Mouse (Mus musculus) hindbrain, embryonic 14.5 days (tissue): ENCODE measurements around the gene Klhl7. TPM values are rescaled to one million over a fixed set of nuclear protein-coding genes. Genes with fewer than 3 reads are reported as not detected.

Source experiments
- ATAC-seq: fragments of 200-750 bp; cut with Nextera tagmentation; 2 replicates; pipeline ENCODE4 v1.8.0; 2017; ENCODE audit warnings: moderate number of reproducible peaks, mild to moderate bottlenecking, moderate TSS enrichment, moderate library complexity; ENCODE audit not compliant: low FRiP score
- DNase-seq: peaks from one replicate; pipeline ENCODE4 v3.0.0-alpha.2; 2015; ENCODE audit warnings: low spot score
- H3K27ac ChIP-seq: fragments of 300-500 bp; sonication (generic); 2 replicates; pipeline ENCODE4 v1.5.1; 2014; ENCODE audit warnings: mild to moderate bottlenecking, moderate library complexity
- H3K27me3 ChIP-seq: fragments of 300-500 bp; sonication (generic); 2 replicates; pipeline ENCODE4 v1.6.1; 2014; ENCODE audit warnings: mild to moderate bottlenecking, low read length, mixed read lengths; ENCODE audit not compliant: control insufficient read depth, insufficient read depth
- H3K36me3 ChIP-seq: fragments of 300-500 bp; sonication (generic); replicated peaks from 2 replicates; pipeline ENCODE4 v1.6.1; 2014; ENCODE audit not compliant: control insufficient read depth, insufficient read depth
- H3K4me1 ChIP-seq: fragments of 300-500 bp; sonication (generic); replicated peaks from 2 replicates; pipeline ENCODE4 v1.6.1; 2014; ENCODE audit warnings: antibody characterized with exemption, low read length, mixed read lengths; ENCODE audit not compliant: control insufficient read depth, insufficient read depth
- H3K4me2 ChIP-seq: fragments of 300-500 bp; sonication (generic); replicated peaks from 2 replicates; pipeline ENCODE4 v1.6.1; 2014; ENCODE audit warnings: mild to moderate bottlenecking, moderate library complexity
- H3K4me3 ChIP-seq: fragments of 300-500 bp; sonication (generic); replicated peaks from 2 replicates; pipeline ENCODE4 v1.5.1; 2014; ENCODE audit warnings: mild to moderate bottlenecking, low read length
- H3K9ac ChIP-seq: fragments of 300-500 bp; sonication (generic); 2 replicates; pipeline ENCODE4 v1.6.1; 2014
- H3K9me3 ChIP-seq: fragments of 300-500 bp; sonication (generic); 2 replicates; pipeline ENCODE4 v1.6.1; 2016; ENCODE audit warnings: low read length; ENCODE audit not compliant: control insufficient read depth
- WGBS: fragments of 180-500 bp; shearing (Covaris S2); extraction: QIAGEN DNeasy Blood & Tissue Kit; methylation state at CpG from one replicate; pipeline ENCODE4 v1.1.7; 2014; 5-methylcytosine and 5-hydroxymethylcytosine counted together
- polyA plus RNA-seq: library from polyadenylated mRNA; unstranded; fragments of >200 nt; fragmentation: Nextera tagmentation; extraction: Ambion mirVana; gene quantifications from 2 replicates; pipeline ENCODE4 v1.2.1, GENCODE M21; 2014

The Klhl7 gene
- polyA plus RNA-seq, 1 experiment from 2014 or later = 152 TPM

DNA sequence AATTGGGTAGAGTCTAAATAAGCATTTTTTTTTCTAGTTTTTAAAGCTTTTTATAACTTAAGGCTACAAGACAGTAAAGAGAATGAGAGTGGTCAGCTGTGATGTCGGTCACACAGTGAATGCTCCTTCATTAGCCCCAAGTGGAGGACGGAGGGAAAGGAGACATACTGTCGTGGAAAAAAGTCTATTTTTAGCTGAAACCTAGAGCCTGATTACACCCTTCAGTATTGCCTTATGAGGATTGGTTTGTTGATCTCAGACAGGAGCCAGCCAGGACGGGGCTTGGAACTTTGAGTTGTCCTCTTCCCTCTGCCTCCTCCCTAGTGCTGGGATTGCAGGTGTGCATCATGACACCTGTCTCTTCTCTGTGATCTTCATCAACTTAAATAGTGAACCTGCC is 26.6 kb downstream of the Klhl7 start:
- peaks cover 27% of the 10 kb centered on the region; the same call in 1 of the 2 replicates for H3K36me3 ChIP-seq
- H3K27me3 ChIP-seq = no peaks in the 10 kb centered on the region
- no peak overlapping the region for H3K27ac ChIP-seq
- H3K9me3 ChIP-seq = no peaks in the 10 kb centered on the region
- H3K4me3 ChIP-seq = no peak overlapping the region
- no peak overlapping the region for H3K4me2 ChIP-seq
- no peak overlapping the region for H3K9ac ChIP-seq
- ATAC-seq (no peak), DNase-seq (no peak)
- peaks cover 8% of the 10 kb centered on the region for H3K4me1 ChIP-seq
- 93% methylated on average over 4 of the region's 4 CpGs for WGBS

DNA sequence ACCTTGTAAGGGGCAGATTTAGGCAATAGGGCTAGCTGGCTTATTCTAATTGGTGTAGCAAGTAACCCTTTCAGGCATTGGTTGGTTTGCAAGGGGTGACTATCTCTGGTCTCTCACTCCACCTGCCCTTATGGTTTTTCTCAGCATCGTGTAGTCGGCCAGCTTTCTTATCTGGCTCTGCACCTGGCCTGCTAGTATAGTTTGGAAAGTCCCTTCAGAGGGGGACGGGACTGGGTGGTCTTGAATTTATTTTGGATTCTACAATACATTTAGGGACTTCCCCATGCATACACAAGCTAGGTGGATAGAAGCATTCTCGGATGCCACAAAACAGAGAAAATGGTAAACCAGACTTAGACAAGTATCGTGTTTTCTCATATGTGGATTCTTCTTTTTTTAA is 46.6 kb downstream of the Klhl7 start:
- H3K4me1 ChIP-seq = no peaks in the 10 kb centered on the region
- no peak overlapping the region for H3K4me3 ChIP-seq
- no peak overlapping the region for H3K27ac ChIP-seq
- no peaks in the 10 kb centered on the region for H3K9me3 ChIP-seq
- no peak overlapping the region for H3K9ac ChIP-seq
- no peaks in the 10 kb centered on the region for H3K27me3 ChIP-seq
- H3K4me2 ChIP-seq = no peak overlapping the region
- no peak for DNase-seq
- no peak for ATAC-seq
- 96% methylated on average over 5 of the region's 5 CpGs for WGBS
- H3K36me3 ChIP-seq = peaks cover 95% of the 10 kb centered on the region

DNA sequence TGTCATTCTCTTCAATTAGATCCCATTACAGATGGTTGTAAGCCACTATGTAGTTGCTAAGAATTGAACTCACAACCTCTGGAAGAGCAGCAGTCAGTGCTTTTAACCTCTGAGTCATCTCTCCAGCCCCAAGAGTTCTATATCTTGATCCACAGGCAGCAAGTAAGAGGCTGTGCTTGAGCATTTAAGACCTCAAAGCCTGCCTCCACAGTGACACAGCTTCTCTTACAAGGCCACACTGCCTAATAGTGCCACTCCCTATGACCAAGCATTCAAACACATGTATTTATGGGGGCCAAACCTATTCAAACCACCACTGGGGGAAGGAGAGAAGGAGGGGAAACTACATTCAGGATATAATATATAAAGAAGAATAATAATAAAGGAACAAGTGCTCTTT is 51.8 kb downstream of the Klhl7 start:
- Histone ChIP-seq H3K27ac (no peak overlapping the region), H3K9ac (no peak overlapping the region), H3K9me3 (no peaks in the 10 kb centered on the region), H3K4me3 (no peak overlapping the region), H3K27me3 (no peaks in the 10 kb centered on the region), H3K36me3 (peaks cover 86% of the 10 kb centered on the region), H3K4me2 (no peak overlapping the region), H3K4me1 (no peaks in the 10 kb centered on the region)
- ATAC-seq (no peak), DNase-seq (no peak)

DNA sequence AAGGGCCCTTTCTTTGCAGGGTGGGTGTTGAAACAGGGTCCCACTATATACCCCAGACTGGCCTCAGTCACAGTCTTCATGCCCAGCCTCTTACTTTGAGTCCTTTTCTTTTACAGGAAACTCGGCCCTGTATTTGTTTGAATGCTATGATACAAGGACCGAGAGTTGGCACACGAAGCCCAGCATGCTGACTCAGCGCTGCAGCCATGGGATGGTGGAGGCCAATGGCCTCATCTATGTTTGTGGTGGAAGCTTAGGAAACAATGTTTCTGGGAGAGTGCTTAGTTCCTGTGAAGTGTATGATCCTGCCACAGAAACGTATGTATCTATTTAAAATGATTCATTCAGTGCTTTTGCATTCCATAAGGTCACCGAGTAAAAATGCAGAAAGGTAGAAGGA is 56.4 kb downstream of the Klhl7 start:
- Histone ChIP-seq H3K9ac (no peak overlapping the region), H3K4me1 (no peaks in the 10 kb centered on the region), H3K36me3 (peaks cover 79% of the 10 kb centered on the region), H3K4me3 (no peak overlapping the region), H3K27ac (no peak overlapping the region), H3K9me3 (no peaks in the 10 kb centered on the region), H3K4me2 (no peak overlapping the region), H3K27me3 (no peaks in the 10 kb centered on the region)
- ATAC-seq (no peak), DNase-seq (no peak)
- WGBS = 94% methylated on average over 6 of the region's 6 CpGs

DNA sequence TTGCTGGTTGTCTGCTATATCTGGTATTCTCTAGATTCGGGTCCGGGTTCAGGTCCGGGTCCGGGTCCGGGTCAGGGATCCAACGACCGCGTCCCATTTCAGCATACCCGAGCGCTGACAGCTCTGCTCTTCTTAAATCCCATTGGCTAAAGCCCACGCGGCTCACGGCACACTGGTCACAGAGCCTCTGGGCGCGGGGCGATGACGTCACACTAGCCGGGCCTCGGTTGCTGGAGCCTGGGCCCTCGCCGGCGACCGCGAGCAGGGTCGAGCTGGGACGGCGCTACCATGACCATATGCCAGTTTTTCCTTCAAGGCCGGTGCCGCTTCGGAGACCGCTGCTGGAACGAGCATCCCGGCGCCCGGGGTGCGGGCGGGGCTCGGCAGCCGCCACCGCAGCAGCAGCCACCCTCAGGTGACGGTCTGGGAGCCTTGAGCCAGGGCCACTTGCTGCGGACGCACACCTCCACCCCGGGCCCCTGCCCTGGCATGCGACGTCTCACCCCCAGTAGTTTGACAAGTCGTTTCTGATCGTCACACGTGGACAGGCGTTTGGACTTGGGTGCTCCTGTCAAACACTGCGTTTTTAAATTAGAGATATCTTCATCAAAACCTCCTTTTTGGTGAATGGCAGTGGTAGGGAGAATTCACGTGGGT is 64.5 kb downstream of the Klhl7 start, which contains the start of gene Nupl2:
Nupl2 (plus strand) TSS at position 175 of the 657 bp plus-strand sequence.
- no peaks in the 10 kb centered on the region for H3K27me3 ChIP-seq
- H3K9ac ChIP-seq = peak within 1 kb of the TSS; percentile 98
- H3K9me3 ChIP-seq = no peaks in the 10 kb centered on the region
- H3K27ac ChIP-seq = peak within 1 kb of the TSS; percentile 88
- no peaks in the 10 kb centered on the region; the same call in none of the 2 replicates for H3K4me1 ChIP-seq
- ATAC-seq (peak; percentile 98), DNase-seq (peak; percentile 97)
- peaks cover 29% of the 10 kb centered on the region for H3K36me3 ChIP-seq
- peak within 1 kb of the TSS; percentile 93 for H3K4me3 ChIP-seq
- WGBS = under 1% methylated on average over 52 of the region's 52 CpGs
- H3K4me2 ChIP-seq = peak within 1 kb of the TSS; percentile 74

DNA sequence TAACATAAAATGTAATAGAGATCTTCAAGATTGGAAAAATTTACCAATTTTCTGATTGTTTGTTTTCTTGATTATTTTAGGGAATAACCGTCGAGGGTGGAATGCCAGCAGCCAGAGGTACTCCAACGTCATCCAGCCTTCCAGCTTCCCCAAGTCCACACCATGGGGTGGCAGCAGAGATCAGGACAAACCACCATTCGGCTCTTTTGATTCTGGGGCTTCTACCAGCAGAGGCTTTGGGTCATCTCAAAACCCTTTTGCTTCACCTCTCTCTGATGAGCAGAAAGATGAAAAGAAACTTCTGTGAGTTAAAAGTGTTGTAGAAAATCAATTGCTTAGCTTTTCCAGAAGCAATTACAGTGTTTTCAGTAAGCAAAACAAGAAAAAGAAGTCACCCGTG is 66.9 kb downstream of the Klhl7 start:
- 55% methylated on average over 5 of the region's 5 CpGs for WGBS
- H3K4me2 ChIP-seq = no peak overlapping the region
- no peaks in the 10 kb centered on the region for H3K27me3 ChIP-seq
- DNase-seq = peak; percentile 28
- no peak for ATAC-seq
- H3K36me3 ChIP-seq = peaks cover 35% of the 10 kb centered on the region
- no peaks in the 10 kb centered on the region for H3K9me3 ChIP-seq
- no peak overlapping the region for H3K27ac ChIP-seq
- H3K9ac ChIP-seq = no peak overlapping the region
- no peak overlapping the region for H3K4me3 ChIP-seq
- H3K4me1 ChIP-seq = no peaks in the 10 kb centered on the region; the same call in none of the 2 replicates

DNA sequence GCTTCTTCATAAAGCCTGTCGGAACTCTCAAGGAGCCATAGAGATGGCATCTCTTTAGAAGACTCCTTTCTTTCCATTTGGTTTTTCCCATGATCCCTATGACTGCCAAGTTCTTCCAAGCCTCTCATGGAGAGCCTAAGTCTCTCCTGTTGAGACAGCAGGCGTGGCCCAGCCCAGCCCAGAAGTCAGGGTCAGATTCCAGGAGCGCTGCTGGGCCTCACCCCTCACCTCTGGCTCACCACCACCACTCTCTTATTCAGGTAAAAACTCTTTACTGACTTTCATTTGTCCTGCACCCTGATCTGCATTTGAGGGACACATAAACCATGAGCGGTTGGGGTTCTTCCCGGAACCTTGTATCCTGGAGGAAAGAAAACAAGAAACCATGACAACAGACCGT is 69.5 kb downstream of the Klhl7 start:
- H3K36me3 ChIP-seq = peaks cover 51% of the 10 kb centered on the region
- H3K9ac ChIP-seq = no peak overlapping the region
- no peaks in the 10 kb centered on the region; the same call in 1 of the 2 replicates for H3K4me1 ChIP-seq
- H3K4me3 ChIP-seq = no peak overlapping the region
- no peak overlapping the region for H3K27ac ChIP-seq
- 93% methylated on average over 6 of the region's 6 CpGs for WGBS
- DNase-seq = no peak
- H3K4me2 ChIP-seq = no peak overlapping the region
- H3K9me3 ChIP-seq = no peaks in the 10 kb centered on the region
- H3K27me3 ChIP-seq = no peaks in the 10 kb centered on the region
- ATAC-seq = no peak

DNA sequence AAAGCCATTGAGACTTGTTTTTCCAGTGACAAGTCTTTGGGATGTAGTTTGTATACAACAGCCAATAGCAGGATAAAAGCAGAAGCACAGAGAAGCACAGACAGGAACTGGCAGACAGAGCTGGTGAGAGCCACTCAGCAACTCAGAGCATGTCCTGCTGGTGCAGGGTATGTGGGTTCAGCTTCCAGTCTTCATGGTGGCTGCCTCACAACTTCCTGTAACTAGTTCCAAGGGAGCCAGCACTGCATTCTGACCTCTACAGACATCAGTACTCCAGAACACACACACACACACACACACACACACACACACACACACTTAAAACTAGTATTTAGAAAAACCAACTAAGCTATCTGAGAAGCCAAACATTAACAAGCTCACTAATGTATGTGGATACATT is 71.7 kb downstream of the Klhl7 start:
- H3K4me3 ChIP-seq = no peak overlapping the region
- DNase-seq (no peak), ATAC-seq (no peak)
- no peaks in the 10 kb centered on the region for H3K4me1 ChIP-seq
- no peaks in the 10 kb centered on the region for H3K27me3 ChIP-seq
- H3K4me2 ChIP-seq = no peak overlapping the region
- no peaks in the 10 kb centered on the region for H3K9me3 ChIP-seq
- H3K9ac ChIP-seq = no peak overlapping the region
- H3K27ac ChIP-seq = no peak overlapping the region
- peaks cover 67% of the 10 kb centered on the region for H3K36me3 ChIP-seq

DNA sequence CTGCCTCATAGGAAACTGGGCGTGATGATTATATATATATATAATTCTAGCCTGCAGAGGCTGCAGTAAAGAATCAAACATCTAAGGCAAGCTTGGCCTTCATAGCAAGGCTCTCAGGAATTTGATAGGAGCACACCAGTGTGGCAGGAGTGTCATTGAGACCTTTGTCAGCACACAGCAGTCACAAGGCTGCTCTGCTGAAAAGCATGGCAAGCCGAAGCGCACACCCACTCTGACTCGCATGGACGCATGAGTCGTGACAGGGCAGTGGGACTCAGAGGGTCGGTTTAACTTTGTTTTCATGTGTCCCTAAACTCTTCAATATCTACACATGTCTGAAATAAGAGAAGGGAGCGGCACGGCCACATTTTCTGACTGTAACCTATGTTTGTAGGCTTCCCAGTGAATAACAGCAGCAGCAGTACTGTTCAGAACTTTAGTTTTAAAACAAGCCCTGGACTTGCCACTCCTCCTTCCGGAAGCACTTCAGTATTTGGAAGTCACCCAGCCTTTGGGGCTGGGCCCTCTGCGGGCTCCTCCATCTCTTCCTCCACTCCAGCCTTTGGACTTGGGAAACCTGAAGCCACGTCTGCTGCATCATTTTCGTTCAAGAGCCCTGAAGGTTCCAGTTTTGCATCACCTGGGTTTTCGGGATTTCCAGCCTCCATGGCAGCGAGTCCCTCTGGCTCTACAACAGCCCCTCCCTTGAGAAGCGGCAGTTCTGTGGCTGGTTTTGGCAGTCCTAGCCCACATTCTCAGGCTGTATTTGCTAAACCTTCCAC is 81.3 kb downstream of the Klhl7 start:
- Histone ChIP-seq H3K4me2 (no peak overlapping the region), H3K9ac (no peak overlapping the region), H3K27me3 (no peaks in the 10 kb centered on the region), H3K27ac (no peak overlapping the region), H3K36me3 (peaks cover 71% of the 10 kb centered on the region), H3K4me1 (no peaks in the 10 kb centered on the region), H3K9me3 (0 out of 2 replicates have a peak, but pooled peaks cover 3% of the 10 kb centered on the region), H3K4me3 (no peak overlapping the region)
- WGBS = 94% methylated on average over 16 of the region's 16 CpGs
- DNase-seq (no peak), ATAC-seq (no peak)
